Mouse (Mus musculus): Measurements from ENCODE around the gene Selenok. TPM values are rescaled to one million over a fixed set of nuclear protein-coding genes. Genes with fewer than 3 reads are reported as not detected.

Selenok gene
- polyA plus RNA-seq, 1 experiment from 2014 or later = 327 TPM

- Histone ChIP-seq H3K4me2 (replicated peaks; ENCODE audit: low read depth, low read length) (peak within 1 kb of the TSS; percentile 91), H3K9me3 (ENCODE audit: control insufficient read depth, low read length) (no peaks in the 10 kb centered on the region), H3K27me3 (ENCODE audit: control insufficient read depth, insufficient read depth, low read length) (peaks cover 12% of the 10 kb centered on the region), H3K4me1 (replicated peaks; ENCODE audit: control insufficient read depth, insufficient read depth, low read length) (0 out of 2 replicates have a peak, but pooled peaks cover 2% of the 10 kb centered on the region), H3K4me3 (ENCODE audit: low read depth, low read length) (peak within 1 kb of the TSS; percentile 38), H3K27ac (ENCODE audit: low read depth, low read length) (no peak within 1 kb of the TSS), H3K36me3 (ENCODE audit: control insufficient read depth, insufficient read depth, low read length) (no peaks in the 10 kb centered on the region), H3K9ac (ENCODE audit: low read depth, low read length) (peak within 1 kb of the TSS; percentile 40; the same call in 1 of the 2 replicates)
- DNase-seq (ENCODE audit: low spot score) (peak; percentile 51), ATAC-seq (ENCODE audit: low FRiP score) (peak; percentile 35; the same call in 1 of the 2 replicates)
- WGBS = 10% methylated on average over 52 of the region's 54 CpGs
Measured at GRCm38 (mm10) chr14:30008733-30009575, 40.8 kb downstream of the Selenok start, which contains the start of the genes Il17rb and Chdh. Gene Il17rb (minus strand): TSS chr14:30008896. Gene Chdh (plus strand): TSS chr14:30009023.

DNA sequence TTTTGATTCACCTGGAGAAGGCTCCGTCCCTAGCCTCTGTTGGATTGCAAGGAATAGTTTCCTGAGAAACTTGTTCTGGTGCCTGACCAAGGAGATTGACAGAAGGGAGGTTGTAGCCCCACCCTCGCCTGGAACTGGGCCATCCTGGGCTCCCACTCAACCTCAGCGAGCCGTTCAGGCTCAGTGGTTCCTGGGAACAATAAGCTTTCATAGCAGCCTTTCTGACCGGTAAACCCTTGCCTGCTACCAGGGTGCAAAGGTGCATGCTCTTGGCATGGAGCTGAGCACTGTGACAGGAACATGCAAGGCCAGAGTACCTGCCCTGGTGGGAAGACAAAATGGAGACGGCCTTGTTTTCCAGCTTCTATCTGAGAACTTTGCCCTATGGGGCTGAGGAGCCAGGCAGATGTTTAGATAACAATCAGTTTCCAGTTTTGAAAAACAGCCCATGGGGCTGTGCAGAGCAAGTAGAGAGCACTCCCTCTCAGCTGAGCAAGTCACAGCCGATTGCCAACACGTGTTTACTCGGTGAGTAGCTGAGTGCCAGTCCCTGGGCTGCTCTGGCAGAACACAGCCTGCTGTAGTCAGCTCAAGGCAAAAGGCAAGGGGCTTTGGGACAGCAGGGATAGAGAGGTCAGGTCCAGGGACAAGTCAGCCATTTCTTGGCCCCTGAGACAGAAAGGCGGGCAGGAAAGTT lies 41.9 kb downstream of the Selenok start:
- Histone ChIP-seq H3K9ac (ENCODE audit: low read depth, low read length) (no peak overlapping the region), H3K36me3 (ENCODE audit: control insufficient read depth, insufficient read depth, low read length) (no peaks in the 10 kb centered on the region), H3K27me3 (ENCODE audit: control insufficient read depth, insufficient read depth, low read length) (peaks cover 12% of the 10 kb centered on the region), H3K27ac (ENCODE audit: low read depth, low read length) (no peak overlapping the region), H3K4me2 (replicated peaks; ENCODE audit: low read depth, low read length) (no peak overlapping the region), H3K4me3 (ENCODE audit: low read depth, low read length) (no peak overlapping the region), H3K4me1 (replicated peaks; ENCODE audit: control insufficient read depth, insufficient read depth, low read length) (0 out of 2 replicates have a peak, but pooled peaks cover 2% of the 10 kb centered on the region), H3K9me3 (ENCODE audit: control insufficient read depth, low read length) (no peaks in the 10 kb centered on the region)
- DNase-seq (ENCODE audit: low spot score) (no peak), ATAC-seq (ENCODE audit: low FRiP score) (no peak)
- 75% methylated on average over 10 of the region's 10 CpGs for WGBS

DNA sequence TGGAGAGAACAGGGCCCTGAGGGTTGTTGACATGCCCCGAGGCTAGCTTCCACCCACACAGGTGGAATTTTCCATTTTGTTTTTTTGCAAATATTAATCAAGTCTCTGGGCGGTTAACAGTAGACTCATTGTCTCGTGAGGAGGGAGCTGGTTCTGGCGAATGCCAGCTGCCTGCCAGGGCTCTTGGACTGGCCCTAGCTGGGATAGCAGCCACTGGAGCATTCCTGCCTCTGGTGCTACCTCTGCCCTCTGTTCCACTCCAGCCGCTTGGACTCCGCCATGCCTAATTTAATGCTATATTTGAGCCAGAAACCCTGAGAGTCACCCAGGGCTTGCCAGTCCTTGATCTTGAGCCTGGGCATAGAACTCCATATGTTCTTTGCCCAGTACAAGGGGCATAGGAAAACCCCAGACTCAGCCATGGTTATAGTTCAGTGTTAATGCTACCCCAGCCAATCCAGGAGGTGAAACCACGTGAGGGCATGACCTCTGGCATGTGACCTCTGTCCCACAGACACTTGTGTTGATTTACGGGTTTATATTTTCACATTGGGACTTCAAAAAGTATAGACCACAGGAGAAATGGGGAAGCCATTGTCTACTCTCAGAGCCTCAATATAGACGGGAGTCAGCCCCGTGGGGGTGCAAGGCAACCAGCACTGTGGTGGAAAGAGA lies 43.9 kb downstream of the Selenok start:
- WGBS = 87% methylated on average over 10 of the region's 10 CpGs
- ATAC-seq (ENCODE audit: low FRiP score) (no peak), DNase-seq (ENCODE audit: low spot score) (no peak)
- Histone ChIP-seq H3K9ac (ENCODE audit: low read depth, low read length) (no peak overlapping the region), H3K27me3 (ENCODE audit: control insufficient read depth, insufficient read depth, low read length) (peaks cover 12% of the 10 kb centered on the region), H3K9me3 (ENCODE audit: control insufficient read depth, low read length) (no peaks in the 10 kb centered on the region), H3K27ac (ENCODE audit: low read depth, low read length) (no peak overlapping the region), H3K4me3 (ENCODE audit: low read depth, low read length) (no peak overlapping the region), H3K4me2 (replicated peaks; ENCODE audit: low read depth, low read length) (no peak overlapping the region), H3K36me3 (ENCODE audit: control insufficient read depth, insufficient read depth, low read length) (no peaks in the 10 kb centered on the region), H3K4me1 (replicated peaks; ENCODE audit: control insufficient read depth, insufficient read depth, low read length) (0 out of 2 replicates have a peak, but pooled peaks cover 2% of the 10 kb centered on the region)

- 75% methylated on average over 10 of the region's 10 CpGs for WGBS
- Histone ChIP-seq H3K9me3 (ENCODE audit: control insufficient read depth, low read length) (no peaks in the 10 kb centered on the region), H3K36me3 (ENCODE audit: control insufficient read depth, insufficient read depth, low read length) (no peaks in the 10 kb centered on the region), H3K9ac (ENCODE audit: low read depth, low read length) (no peak overlapping the region), H3K4me1 (replicated peaks; ENCODE audit: control insufficient read depth, insufficient read depth, low read length) (no peaks in the 10 kb centered on the region), H3K4me3 (ENCODE audit: low read depth, low read length) (no peak overlapping the region), H3K27ac (ENCODE audit: low read depth, low read length) (no peak overlapping the region), H3K4me2 (replicated peaks; ENCODE audit: low read depth, low read length) (no peak overlapping the region), H3K27me3 (ENCODE audit: control insufficient read depth, insufficient read depth, low read length) (peaks cover 1% of the 10 kb centered on the region)
- no peak for DNase-seq (ENCODE audit: low spot score)
- ATAC-seq (ENCODE audit: low FRiP score) = no peak
Measured at GRCm38 (mm10) chr14:30014487-30014886, 46.4 kb downstream of the Selenok start.

DNA sequence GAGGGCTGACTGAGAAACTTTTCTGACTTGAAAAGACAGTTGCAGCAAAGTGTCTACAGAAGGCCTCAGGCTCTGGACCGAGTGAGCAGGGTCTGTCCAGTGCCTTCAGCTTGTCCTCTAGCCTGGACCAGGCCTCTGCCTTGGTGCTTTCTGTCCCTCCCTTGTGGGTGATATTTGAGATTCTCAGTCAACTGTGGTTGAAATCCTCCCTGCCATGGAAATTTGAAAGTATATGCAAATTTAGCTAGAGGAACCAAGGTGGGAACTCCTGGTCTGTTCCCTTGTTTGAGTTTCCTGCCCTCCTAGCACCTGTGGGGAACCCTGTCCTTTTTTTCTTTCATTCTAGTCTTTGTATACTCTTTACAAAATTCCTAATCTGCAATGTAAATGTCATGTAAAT lies 46.9 kb downstream of the Selenok start:
- DNase-seq (ENCODE audit: low spot score) (no peak), ATAC-seq (ENCODE audit: low FRiP score) (no peak)
- Histone ChIP-seq H3K27me3 (ENCODE audit: control insufficient read depth, insufficient read depth, low read length) (no peaks in the 10 kb centered on the region), H3K36me3 (ENCODE audit: control insufficient read depth, insufficient read depth, low read length) (no peaks in the 10 kb centered on the region), H3K4me3 (ENCODE audit: low read depth, low read length) (no peak overlapping the region), H3K9me3 (ENCODE audit: control insufficient read depth, low read length) (no peaks in the 10 kb centered on the region), H3K4me2 (replicated peaks; ENCODE audit: low read depth, low read length) (no peak overlapping the region), H3K4me1 (replicated peaks; ENCODE audit: control insufficient read depth, insufficient read depth, low read length) (no peaks in the 10 kb centered on the region), H3K9ac (ENCODE audit: low read depth, low read length) (no peak overlapping the region), H3K27ac (ENCODE audit: low read depth, low read length) (no peak overlapping the region)
- WGBS = 76% methylated on average over 1 of the region's 1 CpGs

- Histone ChIP-seq H3K4me1 (replicated peaks; ENCODE audit: control insufficient read depth, insufficient read depth, low read length) (no peaks in the 10 kb centered on the region), H3K9ac (ENCODE audit: low read depth, low read length) (no peak overlapping the region), H3K4me2 (replicated peaks; ENCODE audit: low read depth, low read length) (no peak overlapping the region), H3K9me3 (ENCODE audit: control insufficient read depth, low read length) (no peaks in the 10 kb centered on the region), H3K27me3 (ENCODE audit: control insufficient read depth, insufficient read depth, low read length) (no peaks in the 10 kb centered on the region), H3K27ac (ENCODE audit: low read depth, low read length) (no peak overlapping the region), H3K4me3 (ENCODE audit: low read depth, low read length) (no peak overlapping the region), H3K36me3 (ENCODE audit: control insufficient read depth, insufficient read depth, low read length) (no peaks in the 10 kb centered on the region)
- ATAC-seq (ENCODE audit: low FRiP score) (no peak), DNase-seq (ENCODE audit: low spot score) (no peak)
- 92% methylated on average over 5 of the region's 5 CpGs for WGBS
Measured at GRCm38 (mm10) chr14:30016666-30017065, 48.6 kb downstream of the Selenok start.

DNA sequence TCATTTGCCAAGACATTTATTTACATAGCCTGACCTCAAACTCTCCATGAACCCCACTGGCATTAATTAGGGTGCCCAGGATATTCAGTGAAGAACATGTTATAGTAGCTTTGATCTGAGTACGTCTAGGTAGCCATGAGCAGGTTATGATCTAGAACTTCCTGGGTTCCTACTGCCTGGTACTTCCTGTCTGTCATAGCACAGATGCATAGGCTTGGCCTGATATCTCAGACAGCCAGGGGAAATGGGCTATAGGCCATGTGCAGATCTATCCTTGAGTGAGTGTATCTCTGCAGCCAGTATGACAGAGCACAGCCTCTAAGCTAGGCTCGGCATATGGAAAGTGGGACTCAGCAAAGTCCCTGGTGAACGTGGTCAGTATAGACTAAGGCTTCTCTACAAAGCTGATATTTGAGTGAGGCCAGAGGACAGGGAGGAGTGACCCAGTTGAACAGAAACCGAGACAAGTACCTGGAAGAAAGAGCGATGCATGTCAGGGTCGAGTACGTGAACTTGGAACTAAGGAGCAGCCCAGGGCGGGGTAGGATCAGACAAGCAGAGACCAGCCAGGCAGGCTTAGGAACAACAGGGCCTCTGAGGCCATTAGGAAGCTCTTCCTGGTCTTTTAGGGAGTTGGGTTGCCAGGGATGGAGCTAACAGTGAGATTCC lies 49.8 kb downstream of the Selenok start:
- Histone ChIP-seq H3K36me3 (ENCODE audit: control insufficient read depth, insufficient read depth, low read length) (no peaks in the 10 kb centered on the region), H3K4me1 (replicated peaks; ENCODE audit: control insufficient read depth, insufficient read depth, low read length) (no peaks in the 10 kb centered on the region), H3K9ac (ENCODE audit: low read depth, low read length) (no peak overlapping the region), H3K4me3 (ENCODE audit: low read depth, low read length) (no peak overlapping the region), H3K27ac (ENCODE audit: low read depth, low read length) (no peak overlapping the region), H3K4me2 (replicated peaks; ENCODE audit: low read depth, low read length) (no peak overlapping the region), H3K9me3 (ENCODE audit: control insufficient read depth, low read length) (no peaks in the 10 kb centered on the region), H3K27me3 (ENCODE audit: control insufficient read depth, insufficient read depth, low read length) (no peaks in the 10 kb centered on the region)
- ATAC-seq (ENCODE audit: low FRiP score) (no peak), DNase-seq (ENCODE audit: low spot score) (no peak)
- 94% methylated on average over 8 of the region's 8 CpGs for WGBS

DNA sequence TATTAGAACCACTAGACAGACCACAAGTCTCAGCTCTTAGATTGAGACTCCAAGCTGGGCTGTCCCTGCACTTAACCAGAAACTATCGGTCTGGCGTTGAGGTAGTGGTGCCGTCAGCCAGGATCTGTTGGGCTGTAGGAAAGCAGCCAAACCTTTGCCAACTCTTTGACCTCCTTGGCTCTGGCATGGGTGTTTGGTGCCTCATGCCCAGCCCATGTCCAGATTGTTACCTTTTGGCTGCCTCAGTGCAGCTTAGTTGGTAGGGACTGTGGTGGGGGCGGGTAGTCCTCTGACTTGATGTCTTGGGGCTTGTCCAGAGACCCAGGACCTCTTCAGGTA lies 50.3 kb downstream of the Selenok start:
- Histone ChIP-seq H3K4me2 (replicated peaks; ENCODE audit: low read depth, low read length) (no peak overlapping the region), H3K4me1 (replicated peaks; ENCODE audit: control insufficient read depth, insufficient read depth, low read length) (no peaks in the 10 kb centered on the region), H3K9ac (ENCODE audit: low read depth, low read length) (no peak overlapping the region), H3K9me3 (ENCODE audit: control insufficient read depth, low read length) (no peaks in the 10 kb centered on the region), H3K4me3 (ENCODE audit: low read depth, low read length) (no peak overlapping the region), H3K27me3 (ENCODE audit: control insufficient read depth, insufficient read depth, low read length) (no peaks in the 10 kb centered on the region), H3K36me3 (ENCODE audit: control insufficient read depth, insufficient read depth, low read length) (no peaks in the 10 kb centered on the region), H3K27ac (ENCODE audit: low read depth, low read length) (no peak overlapping the region)
- ATAC-seq (ENCODE audit: low FRiP score) = no peak
- 87% methylated on average over 4 of the region's 4 CpGs for WGBS
- DNase-seq (ENCODE audit: low spot score) = no peak

Data from hindbrain, embryonic 11.5 days (tissue).